Mouse (Mus musculus) kidney, adult 10 weeks (tissue): ENCODE measurements around the gene Slc8a1. TPM values are rescaled to one million over a fixed set of nuclear protein-coding genes. Genes with fewer than 3 reads are reported as not detected.

Experiments
- polyA plus RNA-seq: library from polyadenylated mRNA; stranded (reverse); fragments of 350-450 nt; fragmentation: Illumina TruSeq; extraction: RNeasy Lipid Tissue Mini Kit (QIAGEN cat#74804); gene quantifications from one replicate; pipeline ENCODE4 v1.2.3, GENCODE M21; 2014; ENCODE audit warnings: low read depth, low replicate concordance

The Slc8a1 gene
- polyA plus RNA-seq: 66.7 TPM

GRCm38 (mm10) chr17:81738311-81738755 lies at the start of gene Slc8a1:
Gene Slc8a1, minus strand, starts transcription at chr17:81738377.

GRCm38 (mm10) chr17:81441463-81441862 lies 296.7 kb downstream of the Slc8a1 start, which contains the start of gene Gm11096:
Gene Gm11096, plus strand, starts transcription at chr17:81441763.

